Comparison of ENCODE assay signal across 12 mouse cellular contexts in genomic region chr14:47989315-47989714, GRCm38 (mm10).
DNase-seq lines count a peak whose midpoint lies in the region; ATAC-seq lines count a peak whose summit lies in the region.
"Had no signal": no experiment of that assay in that cellular context is flagged by ENCODE, and none has a peak within 500 bp of the region (broad histone marks: within the 10 kb centered on the region; RNA-seq: fewer than 3 reads in every experiment).

No protein-coding gene starts in this region.

- DNase-seq in adrenal gland, adult 2 months = peak; percentile 20
- DNase-seq in adrenal gland, adult 18-20 months (ENCODE audit: low spot score in 2 of 2) = no peak
- no peak for DNase-seq in hindbrain, embryonic 10.5 days (ENCODE audit: low spot score)
- peak; percentile 90 for DNase-seq in Muller cell, postnatal 12 days (ENCODE audit: inconsistent ontology term)
- DNase-seq in cerebellum, postnatal 14 days = peak; percentile 87 to 92
- DNase-seq in B cell, adult 2 months = no peak
- no peak for DNase-seq in thymus, postnatal 25 days
- DNase-seq: gastrocnemius, postnatal 14 days had no signal

- WGBS in hindbrain, embryonic 16.5 days = 35% methylated on average over 5 of the region's 5 CpGs
- 76% methylated on average over 5 of the region's 5 CpGs for WGBS in hindbrain, embryonic 10.5 days

- H3K4me1 ChIP-seq in hindbrain, embryonic 16.5 days (ENCODE audit: control insufficient read depth, insufficient read depth, low read depth, low read length) = peaks cover 4% of the 10 kb centered on the region
- peaks cover 18% of the 10 kb centered on the region for H3K4me1 ChIP-seq in hindbrain, embryonic 10.5 days (replicated peaks)

- no peaks in the 10 kb centered on the region for H3K9me3 ChIP-seq in hindbrain, embryonic 16.5 days (ENCODE audit: control insufficient read depth, low read length)
- peaks cover 6% of the 10 kb centered on the region; the same call in 1 of the 2 replicates for H3K9me3 ChIP-seq in hindbrain, embryonic 10.5 days

- no peak overlapping the region for H3K4me3 ChIP-seq in hindbrain, embryonic 16.5 days (ENCODE audit: low read length)
- no peak overlapping the region for H3K4me3 ChIP-seq in hindbrain, embryonic 10.5 days
- H3K4me3 ChIP-seq: left cerebral cortex, adult 2 months had no signal

- ATAC-seq in hindbrain, embryonic 16.5 days = peak; percentile 75; the same call in 1 of the 2 replicates

- H3K9ac ChIP-seq in hindbrain, embryonic 16.5 days (ENCODE audit: low read depth, low read length) = no peak overlapping the region

- no peak overlapping the region for H3K4me2 ChIP-seq in hindbrain, embryonic 16.5 days (ENCODE audit: low read length)
- H3K4me2 ChIP-seq: midbrain, embryonic 11.5 days had no signal

- H3K27ac ChIP-seq in hindbrain, embryonic 16.5 days (ENCODE audit: low read depth, low read length) = no peak overlapping the region
- no peak overlapping the region for H3K27ac ChIP-seq in hindbrain, embryonic 10.5 days
- H3K27ac ChIP-seq: left cerebral cortex, adult 2 months; stomach, postnatal 0 days had no signal

- no peaks in the 10 kb centered on the region for H3K27me3 ChIP-seq in hindbrain, embryonic 16.5 days (replicated peaks; ENCODE audit: control insufficient read depth, insufficient read depth, low read length)
- H3K27me3 ChIP-seq in hindbrain, embryonic 10.5 days (ENCODE audit: insufficient read depth, poor library complexity, severe bottlenecking) = 0 out of 2 replicates have a peak, but pooled peaks cover 2% of the 10 kb centered on the region

- no peaks in the 10 kb centered on the region for H3K36me3 ChIP-seq in hindbrain, embryonic 16.5 days (ENCODE audit: control insufficient read depth, insufficient read depth, low read length)
- no peaks in the 10 kb centered on the region for H3K36me3 ChIP-seq in hindbrain, embryonic 10.5 days

Comparison
In these comparisons a context has a peak if more than half of its experiments do, and no peak if none do; other contexts are left out.
1. DNase-seq: peak in adrenal gland, adult 2 months (single experiment), Muller cell, postnatal 12 days (single experiment) and cerebellum, postnatal 14 days (2 of 2); none in adrenal gland, adult 18-20 months (0 of 2), hindbrain, embryonic 10.5 days (single experiment), B cell, adult 2 months (0 of 2) and thymus, postnatal 25 days (single experiment).